Mouse (Mus musculus) ES-Bruce4 (cell line): ENCODE data around the gene H2al1f.

Experiments
- CTCF ChIP-seq: IDR thresholded peaks from one replicate; pipeline ENCODE4 v1.8.1; 2011; ENCODE audit warnings: low read depth, low read length
- EP300 ChIP-seq: IDR thresholded peaks from 2 replicates; pipeline ENCODE4 v1.6.1; 2011; ENCODE audit warnings: low read depth, low read length; ENCODE audit not compliant: insufficient read depth
- POLR2A ChIP-seq: IDR thresholded peaks from one replicate; pipeline ENCODE4 v1.8.1; 2011; ENCODE audit warnings: low read length; ENCODE audit not compliant: insufficient read depth

DNA sequence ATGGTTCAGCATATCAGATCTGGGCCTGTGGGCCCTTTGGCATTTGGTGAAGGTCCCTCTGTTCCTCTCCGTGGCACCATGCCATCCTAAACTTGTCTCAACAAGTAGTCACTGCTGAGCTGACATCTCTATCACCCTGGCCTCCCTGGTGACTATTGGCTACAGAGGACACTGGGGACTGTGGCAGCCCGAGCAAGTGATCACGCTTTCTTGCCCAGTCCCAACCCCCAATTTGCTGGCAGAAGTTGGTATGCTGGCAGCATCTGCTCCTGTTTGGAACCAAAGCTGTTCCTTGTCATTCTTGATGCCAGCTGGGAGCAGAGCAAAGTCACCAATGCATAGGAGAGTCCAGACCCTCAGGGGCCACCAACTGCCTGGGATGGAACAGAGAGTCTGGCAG, 45.9 kb upstream of the H2al1f start:
- no peak for TF ChIP-seq CTCF
- no peak for TF ChIP-seq EP300
- TF ChIP-seq POLR2A, result no peak
